Mouse (Mus musculus): Measurements from ENCODE around the gene Rab5c.

Rab5c gene

DNA sequence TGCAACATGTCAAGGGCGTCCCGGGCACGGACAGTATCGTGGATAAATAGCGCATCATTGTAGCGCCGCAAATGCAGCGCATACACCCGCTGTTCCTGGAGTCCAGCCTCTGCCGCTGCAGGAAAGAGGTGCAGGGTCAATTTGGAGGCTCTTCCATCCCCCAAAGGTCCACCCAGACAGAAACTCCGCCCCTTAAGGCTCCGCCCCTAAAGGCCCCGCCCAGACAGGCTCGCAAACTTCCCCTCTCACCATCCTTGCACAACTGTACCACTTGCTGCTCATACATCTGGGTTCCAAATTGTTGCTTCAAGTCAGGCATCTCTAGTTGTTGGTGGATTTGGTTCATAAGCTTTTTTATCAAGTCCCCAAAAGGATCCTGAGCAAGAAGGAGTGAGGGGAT lies 36.7 kb downstream of the Rab5c start:
- peak; percentile 67 for DNase-seq (ENCODE audit: extremely low spot score)

DNA sequence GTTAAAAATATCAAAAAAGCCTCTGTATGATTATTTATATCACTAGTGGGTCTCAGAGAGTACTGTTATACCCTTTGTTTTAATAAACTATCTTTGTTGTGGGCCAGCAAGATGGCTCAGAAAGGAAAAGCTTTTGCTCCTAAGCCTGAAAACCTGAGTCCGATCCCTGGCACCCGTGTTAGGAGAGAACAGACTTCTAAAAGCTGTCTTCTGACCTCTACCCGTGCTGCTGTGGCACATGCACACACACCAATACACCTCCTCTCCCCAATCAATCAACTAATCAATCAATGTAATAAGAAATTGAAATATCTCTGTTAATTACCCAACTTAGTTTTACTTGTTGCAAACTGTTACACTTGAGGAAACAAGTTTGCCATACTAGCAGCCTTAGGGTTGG lies 37.3 kb downstream of the Rab5c start:
- no peak for DNase-seq (ENCODE audit: extremely low spot score)

DNA sequence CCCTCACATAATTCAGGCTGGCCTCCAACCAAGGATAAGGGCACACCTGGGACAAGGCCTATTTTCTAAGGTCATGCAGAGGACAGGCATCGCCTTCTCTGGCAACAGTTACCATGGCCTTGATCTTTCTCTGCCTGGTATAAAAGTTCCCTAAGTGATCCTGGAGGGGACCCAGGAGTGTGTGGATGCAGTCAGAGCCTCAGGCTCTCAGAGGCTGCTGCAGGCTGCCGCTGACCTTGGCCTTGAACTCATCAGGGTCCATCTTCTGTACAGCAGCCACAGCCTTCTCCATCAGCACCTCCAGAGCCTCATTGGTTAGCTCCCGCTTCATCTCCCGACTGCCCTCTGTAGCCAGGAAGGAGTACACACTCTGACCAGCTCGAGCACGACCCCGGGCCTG lies 40.1 kb downstream of the Rab5c start:
- DNase-seq (ENCODE audit: extremely low spot score): no peak

DNA sequence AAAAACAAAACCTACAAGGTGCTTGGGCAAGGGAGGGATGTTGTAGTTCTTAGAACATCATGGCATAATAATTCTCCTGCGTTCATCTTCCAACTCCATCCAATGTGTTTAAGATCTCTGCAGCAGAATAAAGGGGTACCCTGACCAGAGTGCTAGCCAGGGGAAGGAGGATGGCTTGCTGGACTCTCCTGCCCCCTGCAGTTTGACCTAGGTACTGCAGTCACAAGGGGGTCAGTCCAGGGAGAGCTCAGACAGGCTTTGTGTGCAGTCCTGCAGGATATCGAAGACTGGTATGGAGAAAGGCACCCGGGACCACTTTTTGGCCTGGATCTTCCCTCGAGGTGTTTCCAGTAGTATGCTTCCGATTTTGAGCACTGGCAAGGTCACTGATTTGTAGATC lies 43.1 kb downstream of the Rab5c start:
- DNase-seq (ENCODE audit: extremely low spot score): peak; percentile 84

DNA sequence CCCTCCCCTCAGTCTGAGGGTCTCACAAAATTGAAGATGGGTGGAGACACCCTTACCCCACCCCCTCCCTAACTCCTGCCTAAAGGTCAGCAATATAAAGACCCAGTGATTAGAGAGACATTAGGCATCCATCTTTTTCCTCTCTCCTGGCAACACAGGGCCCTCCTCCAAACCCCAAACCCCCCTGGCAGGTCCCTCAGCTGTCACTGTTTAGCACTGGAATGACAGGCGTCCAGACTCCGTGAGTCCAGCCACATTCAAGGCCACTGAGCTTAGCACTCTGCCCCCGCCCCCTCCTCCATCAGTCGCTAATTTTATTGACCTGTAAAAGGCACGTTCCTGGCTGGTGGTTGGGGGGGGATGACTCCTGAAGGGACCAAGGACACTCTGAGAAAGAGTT lies 44.9 kb downstream of the Rab5c start:
- no peak for DNase-seq (ENCODE audit: extremely low spot score)

DNA sequence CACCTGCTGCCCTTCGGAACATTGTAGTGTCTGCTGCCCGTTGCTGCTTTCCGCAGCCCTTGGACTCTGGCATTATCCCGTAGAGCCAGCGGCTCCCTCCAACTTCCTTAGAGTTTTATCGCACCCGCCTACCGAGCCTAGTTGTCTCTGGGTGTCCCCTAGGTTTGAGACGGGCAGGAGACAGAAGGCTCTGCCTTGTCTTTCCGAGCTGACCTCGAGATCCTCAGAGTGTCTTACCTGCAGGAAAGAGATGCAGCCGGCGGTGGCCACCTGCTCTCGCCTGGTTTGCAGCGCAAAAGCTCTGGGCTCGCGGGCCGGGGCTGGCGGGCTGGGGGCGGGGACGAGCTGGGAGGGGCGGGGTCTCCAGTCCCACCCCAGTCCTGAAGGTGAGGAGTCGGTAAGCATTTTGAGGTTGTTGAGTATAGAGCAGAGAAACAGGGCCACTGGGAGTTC lies 45.8 kb downstream of the Rab5c start, which contains the start of gene Zfp385c:
Zfp385c (minus strand) TSS at position 292 of the 453 bp plus-strand sequence.
- peak; percentile 27 for DNase-seq (ENCODE audit: extremely low spot score)

DNA sequence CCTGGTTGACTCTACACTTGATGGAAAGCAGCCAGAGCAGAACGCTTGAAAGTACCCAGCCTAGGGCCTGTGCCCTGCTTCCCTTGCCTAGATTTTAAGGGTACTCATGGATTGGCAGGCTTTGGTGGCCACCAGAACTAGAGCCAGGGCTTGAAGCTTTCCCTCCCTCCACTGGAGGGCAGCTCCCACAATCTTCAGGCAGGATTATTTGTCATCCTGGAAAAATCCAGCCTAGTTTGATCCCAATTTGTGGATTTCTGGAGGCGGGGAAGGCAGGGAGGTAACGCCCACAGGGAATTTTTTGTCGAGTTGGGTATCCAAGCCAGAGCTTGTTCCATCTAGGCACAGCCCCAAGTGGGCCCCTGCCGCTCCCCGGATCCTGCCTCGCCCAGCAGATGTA lies 47.6 kb downstream of the Rab5c start:
- DNase-seq (ENCODE audit: extremely low spot score): no peak

DNA sequence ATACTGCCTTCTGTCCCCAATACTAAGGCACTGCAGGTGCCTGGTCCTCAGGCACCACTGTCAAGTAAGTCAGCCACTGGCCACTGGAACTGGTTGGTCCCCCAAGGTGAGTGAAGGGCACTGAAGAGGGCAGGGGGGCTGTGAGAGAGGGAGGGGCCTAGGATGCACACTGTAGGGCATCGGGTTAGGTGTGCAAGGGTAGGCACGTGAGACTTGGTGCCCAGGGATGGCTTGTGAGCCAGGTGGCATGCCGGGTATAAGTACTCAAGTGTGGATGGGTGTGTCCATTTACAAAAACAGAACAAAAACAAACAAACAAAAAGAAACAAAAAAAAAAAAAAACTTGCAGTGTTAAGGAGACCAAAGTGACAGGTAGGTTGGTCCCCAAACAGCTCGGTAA lies 49.6 kb downstream of the Rab5c start:
- DNase-seq (ENCODE audit: extremely low spot score): no peak

DNA sequence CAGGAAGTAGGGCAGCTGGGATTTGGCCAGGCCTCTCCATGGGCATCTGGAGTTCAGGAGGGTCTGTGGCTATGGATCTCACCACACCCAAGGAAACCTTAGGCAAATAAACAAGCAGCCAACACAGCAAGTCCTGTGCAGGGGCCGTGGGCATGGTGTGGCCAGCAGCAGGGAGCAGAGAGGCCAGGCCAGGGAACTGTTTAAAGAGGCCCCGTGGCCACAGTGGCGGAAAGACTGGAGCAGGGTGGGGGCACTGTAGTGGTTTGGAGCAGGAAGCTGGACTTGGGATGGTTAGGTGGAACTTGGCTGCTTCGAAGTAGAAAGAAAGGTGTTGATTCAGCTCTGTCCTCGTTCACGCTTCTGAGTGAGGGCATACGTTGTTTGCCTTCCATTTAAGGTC lies 50.8 kb downstream of the Rab5c start:
- no peak for DNase-seq (ENCODE audit: extremely low spot score)

DNA sequence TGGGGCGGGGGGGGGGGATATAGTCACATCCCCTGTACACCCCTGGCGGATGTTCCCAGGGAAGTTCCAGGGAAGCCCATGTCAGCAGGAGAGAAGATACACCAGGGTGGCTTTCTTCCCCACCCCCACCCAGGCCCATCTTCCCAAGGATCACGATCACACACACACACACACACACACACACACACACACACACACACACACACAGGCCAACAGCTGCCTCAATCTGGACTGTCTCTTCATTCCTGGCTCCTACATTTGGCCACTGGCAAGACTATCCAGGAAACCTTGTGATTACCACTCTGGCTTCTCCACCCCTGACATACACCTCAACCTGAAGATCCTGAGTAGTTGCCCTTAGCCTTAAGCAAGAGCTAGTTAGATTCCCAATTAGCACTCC lies 52.6 kb downstream of the Rab5c start:
- no peak for DNase-seq (ENCODE audit: extremely low spot score)

DNA sequence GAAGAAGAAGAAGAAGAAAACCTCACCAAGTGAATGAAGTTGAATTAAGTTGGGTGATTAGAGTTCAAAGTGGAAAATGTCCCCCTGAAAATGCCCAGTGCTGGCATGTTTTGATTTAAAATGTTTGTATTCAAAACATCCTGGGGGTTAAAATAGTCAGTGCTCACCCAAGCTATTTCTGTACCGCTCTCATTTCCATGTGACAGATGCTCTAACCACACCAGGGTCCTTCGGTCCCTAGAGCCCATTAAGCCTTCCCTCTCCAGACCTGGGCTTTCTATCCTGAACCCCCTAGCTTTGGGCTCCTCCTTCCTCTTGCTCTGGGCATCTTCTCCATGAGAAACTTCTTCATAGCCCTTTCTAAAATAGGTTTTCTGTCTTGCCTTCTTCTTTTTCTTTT lies 53.9 kb downstream of the Rab5c start:
- DNase-seq (ENCODE audit: extremely low spot score): no peak

DNA sequence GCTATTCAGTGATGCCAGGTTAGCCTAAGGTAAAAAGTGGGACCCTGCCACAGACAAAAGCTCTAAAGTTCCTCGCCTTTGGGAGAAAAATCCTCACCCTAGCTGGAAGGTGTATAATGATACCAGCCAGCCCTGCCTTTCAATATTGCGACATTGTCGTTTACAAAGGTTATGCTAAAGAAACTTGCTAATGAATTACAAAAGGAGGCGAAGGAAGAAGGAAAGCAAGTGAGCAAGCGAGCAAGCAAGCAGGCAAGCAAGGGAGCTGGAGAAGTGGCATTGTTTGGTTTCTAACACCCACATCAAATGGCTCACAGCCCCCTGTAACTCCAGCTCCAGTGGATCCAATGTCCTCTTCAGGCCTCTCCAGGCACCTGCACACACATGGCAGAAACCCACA lies 55.5 kb downstream of the Rab5c start:
- no peak for DNase-seq (ENCODE audit: extremely low spot score)

DNA sequence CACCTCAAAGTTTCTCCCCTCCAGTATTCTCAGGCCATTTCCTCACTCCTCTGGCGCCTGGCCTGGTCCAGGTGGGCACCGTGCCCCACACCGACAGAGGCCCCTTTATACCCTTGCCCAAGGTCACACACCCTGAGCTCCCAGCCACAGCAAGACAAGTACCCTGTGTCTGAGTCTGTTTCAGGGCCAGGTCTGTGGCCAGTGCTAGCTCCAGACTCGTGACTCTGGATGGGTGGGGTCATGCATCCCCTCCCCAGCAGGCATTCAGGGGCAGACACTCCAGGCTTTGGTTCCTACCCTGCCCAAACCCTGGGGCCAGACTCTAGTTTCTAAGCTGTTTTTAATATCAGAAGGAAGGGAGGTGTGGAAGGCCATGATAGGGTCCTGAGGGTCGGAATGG lies 56.2 kb downstream of the Rab5c start:
- no peak for DNase-seq (ENCODE audit: extremely low spot score)

DNA sequence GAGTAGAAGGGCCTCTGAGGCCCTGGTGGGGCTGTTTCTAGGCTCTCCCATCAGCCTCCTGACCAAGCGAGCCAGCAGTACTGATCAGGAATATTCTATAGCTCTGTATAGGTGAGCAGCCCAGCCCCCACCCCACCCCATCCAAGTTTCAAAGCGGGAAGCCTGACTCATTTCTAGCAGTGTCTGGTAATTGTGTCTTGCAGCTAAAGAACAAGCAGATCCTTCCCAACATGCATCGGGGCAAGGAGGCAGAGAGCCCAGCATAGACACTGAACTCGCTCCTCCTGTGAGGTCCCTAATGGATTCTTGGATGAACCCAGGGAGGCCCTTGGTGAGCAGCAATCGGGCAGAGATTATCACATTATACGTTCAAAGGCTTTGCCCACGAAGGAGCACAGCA lies 60.2 kb downstream of the Rab5c start:
- DNase-seq (ENCODE audit: extremely low spot score): no peak

DNA sequence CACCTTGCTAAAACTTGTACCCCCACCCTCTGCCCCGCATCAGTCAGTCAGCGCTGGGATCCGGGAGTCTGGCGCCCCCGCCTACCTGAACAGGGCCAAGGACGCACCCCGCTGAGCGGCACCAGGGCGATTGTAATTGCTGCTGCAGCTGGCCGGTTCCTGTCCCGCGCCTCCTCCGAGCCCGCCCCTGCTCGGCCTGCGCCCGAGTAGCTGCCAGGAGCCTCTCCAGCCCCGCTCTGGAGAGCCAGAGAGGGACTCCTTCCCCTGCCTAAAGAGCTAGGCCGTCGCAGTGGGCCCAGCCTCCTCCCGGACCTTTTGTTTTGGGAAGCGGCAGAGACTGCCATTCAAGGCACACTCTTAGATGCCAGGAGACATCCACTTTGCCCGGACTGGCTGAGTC lies 64.8 kb downstream of the Rab5c start:
- DNase-seq (ENCODE audit: extremely low spot score): peak; percentile 39

DNA sequence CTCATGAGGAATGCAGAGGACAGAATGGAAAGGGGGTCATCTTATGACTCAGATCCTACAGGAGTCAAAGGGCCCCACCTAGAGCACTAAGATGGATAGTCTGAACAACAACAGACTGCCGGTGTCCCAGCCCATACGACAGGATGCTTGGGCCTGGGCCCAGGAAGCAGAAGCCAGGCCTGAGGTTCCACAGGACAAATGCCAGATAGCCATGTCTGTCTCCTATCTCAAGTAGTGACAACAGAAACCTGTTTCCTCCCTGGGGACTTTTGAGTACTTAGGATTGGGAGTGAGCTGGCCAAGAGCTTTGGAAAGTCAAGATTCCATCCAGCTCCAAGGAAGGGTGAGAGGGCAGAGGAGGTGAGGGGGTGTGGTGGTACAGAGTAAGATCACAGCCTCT lies 66.1 kb downstream of the Rab5c start:
- DNase-seq (ENCODE audit: extremely low spot score): no peak

DNA sequence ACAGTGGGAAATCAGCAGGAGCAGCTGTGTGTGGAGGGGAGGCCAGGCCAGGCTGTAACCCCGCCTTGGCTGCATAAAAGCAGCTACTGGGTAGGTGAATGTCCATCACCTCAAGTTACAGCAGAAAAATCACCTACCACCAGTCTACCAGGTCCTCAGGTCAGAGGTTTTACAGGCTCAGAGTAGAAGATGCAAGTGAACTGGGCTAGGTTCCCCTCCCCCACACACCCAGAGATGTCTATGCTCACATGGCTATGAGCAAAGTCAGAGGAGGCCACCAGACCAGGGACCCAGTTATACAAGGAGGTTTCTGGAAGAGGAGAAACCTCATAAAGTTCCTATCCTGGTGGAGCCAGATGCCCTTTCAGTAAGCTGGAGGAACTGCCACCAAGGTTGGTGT lies 67.0 kb downstream of the Rab5c start:
- DNase-seq (ENCODE audit: extremely low spot score): no peak

Measured in embryo, embryonic 9.5 days (tissue).